Mouse (Mus musculus): ENCODE measurements at regions not wholly inside any gene's neighbourhood (a gene's known extent, or its start where the extent isn't known, plus 50 kb on each side); places are given as distances from the start of the nearest gene placed in this dataset.

- TF ChIP-seq CTCF (IDR thresholded peaks at IDR 0.05; ENCODE audit: insufficient read depth, low read depth, low read length), result no peak
- no peak for TF ChIP-seq POLR2A (IDR thresholded peaks at IDR 0.05; ENCODE audit: insufficient read depth, low read depth, low read length)
These were observed 817.0 kb upstream of the Car8 start for GRCm38 (mm10) chr4:9055876-9056275.
